Mouse (Mus musculus) MEL (cell line): ENCODE data around the gene Vpreb2.

ENCODE experiments used
- CTCF ChIP-seq, 3 experiments: IDR thresholded peaks in 2 of 3; conservative IDR thresholded peaks in 1 of 3; 2 replicates each; pipeline ENCODE4 v1.5.1; 2011 to 2012; ENCODE audit warnings: low read length in 3 of 3, low read depth in 2 of 3, mild to moderate bottlenecking in 2 of 3, improper control_type of control experiment in 1 of 3, inconsistent platforms in 1 of 3, mixed read lengths in 1 of 3, moderate library complexity in 1 of 3; ENCODE audit not compliant: control insufficient read depth in 1 of 3, insufficient read depth in 1 of 3, poor library complexity in 1 of 3, severe bottlenecking in 1 of 3
- EP300 ChIP-seq, 2 experiments: IDR thresholded peaks; 2 replicates each; pipeline ENCODE4 v1.6.1; 2011; ENCODE audit warnings: improper control_type of control experiment in 2 of 2, low read length in 2 of 2, low read depth in 1 of 2, mild to moderate bottlenecking in 1 of 2
- ETS1 ChIP-seq: IDR thresholded peaks from 2 replicates; pipeline ENCODE4 v1.6.1; 2012; ENCODE audit warnings: low read depth, mild to moderate bottlenecking, inconsistent platforms, low read length, improper control_type of control experiment, moderate library complexity
- MAFK ChIP-seq: IDR thresholded peaks from 2 replicates; pipeline ENCODE4 v1.6.1; 2011; ENCODE audit warnings: low read depth, mild to moderate bottlenecking, low read length, improper control_type of control experiment, borderline replicate concordance
- POLR2A ChIP-seq, 2 experiments: IDR thresholded peaks; 2 replicates each; pipeline ENCODE4 v1.6.1; 2011 to 2012; ENCODE audit warnings: low read length in 2 of 2, mild to moderate bottlenecking in 2 of 2, control low read depth in 1 of 2, improper control_type of control experiment in 1 of 2, low read depth in 1 of 2, moderate library complexity in 1 of 2; ENCODE audit not compliant: control insufficient read depth in 1 of 2, insufficient read depth in 1 of 2, poor library complexity in 1 of 2
- POLR2AphosphoS2 ChIP-seq: IDR thresholded peaks from 2 replicates; pipeline ENCODE4 v1.6.1; 2011; ENCODE audit warnings: low read length, improper control_type of control experiment
- POLR2AphosphoS5 ChIP-seq: IDR thresholded peaks from 2 replicates; pipeline ENCODE4 v1.6.1; 2012; ENCODE audit warnings: low read depth, borderline replicate concordance, mild to moderate bottlenecking, inconsistent platforms, low read length, moderate library complexity, mixed read lengths

- TF ChIP-seq CTCF (IDR thresholded peaks at IDR 0.05 in 2 of 3, conservative IDR thresholded peaks at IDR 0.05 in 1 of 3; ENCODE audit: control insufficient read depth in 1 of 3, insufficient read depth in 1 of 3, low read depth in 2 of 3, low read length in 3 of 3, poor library complexity in 1 of 3, severe bottlenecking in 1 of 3) (no peak), POLR2AphosphoS5 (no peak), POLR2AphosphoS2 (peak; percentile 76; the same call in 1 of the 2 replicates), ETS1 (peak; percentile 66; the same call in 1 of the 2 replicates), EP300 (IDR thresholded peaks at IDR 0.05; ENCODE audit: low read depth in 1 of 2, low read length in 2 of 2) (peak; percentile 51 to 58; a peak in 3 of 4 replicates), MAFK (no peak), POLR2A (IDR thresholded peaks at IDR 0.05; ENCODE audit: control insufficient read depth in 1 of 2, insufficient read depth in 1 of 2, low read depth in 1 of 2, low read length in 2 of 2, poor library complexity in 1 of 2) (peak; percentile 39 to 84; a peak in 2 of 4 replicates)
Measured at GRCm38 (mm10) chr16:17939255-17939751, 40.9 kb upstream of the Vpreb2 start.
